Mouse (Mus musculus) liver, embryonic 16.5 days (tissue): ENCODE measurements at regions not wholly inside any gene's neighbourhood (a gene's known extent, or its start where the extent isn't known, plus 50 kb on each side); places are given as distances from the start of the nearest gene placed in this dataset.

Experiments used
- ATAC-seq: fragments of 200-750 bp; cut with Nextera tagmentation; 2 replicates; pipeline ENCODE4 v1.8.0; 2017; ENCODE audit warnings: low read depth, mild to moderate bottlenecking, moderate number of reproducible peaks, moderate library complexity
- H3K27ac ChIP-seq: fragments of 300-500 bp; sonication (generic); 2 replicates; pipeline ENCODE4 v1.5.1; 2014; ENCODE audit warnings: mild to moderate bottlenecking, low read length
- H3K27me3 ChIP-seq: fragments of 300-500 bp; sonication (generic); 2 replicates; pipeline ENCODE4 v1.6.1; 2014; ENCODE audit warnings: low read depth, low read length, mixed read lengths; ENCODE audit not compliant: control insufficient read depth, insufficient read depth
- H3K36me3 ChIP-seq: fragments of 300-500 bp; sonication (generic); 2 replicates; pipeline ENCODE4 v1.6.1; 2014; ENCODE audit warnings: mild to moderate bottlenecking; ENCODE audit not compliant: control insufficient read depth, insufficient read depth
- H3K4me1 ChIP-seq: fragments of 300-500 bp; sonication (generic); 2 replicates; pipeline ENCODE4 v1.6.1; 2014; ENCODE audit warnings: low read depth, low read length, mixed read lengths; ENCODE audit not compliant: control insufficient read depth
- H3K4me2 ChIP-seq: fragments of 300-500 bp; sonication (generic); 2 replicates; pipeline ENCODE4 v1.6.1; 2014; ENCODE audit warnings: low read depth, low read length, mixed read lengths
- H3K4me3 ChIP-seq: fragments of 300-500 bp; sonication (generic); 2 replicates; pipeline ENCODE4 v1.5.1; 2014; ENCODE audit warnings: low read depth, mild to moderate bottlenecking, low read length
- H3K9ac ChIP-seq: fragments of 300-500 bp; sonication (generic); 2 replicates; pipeline ENCODE4 v1.6.1; 2014; ENCODE audit warnings: low read depth, low read length
- H3K9me3 ChIP-seq: fragments of 300-500 bp; sonication (generic); replicated peaks from 2 replicates; pipeline ENCODE4 v1.6.1; 2016; ENCODE audit warnings: low read length; ENCODE audit not compliant: control insufficient read depth
- WGBS: fragments of 180-500 bp; shearing (Covaris S2); extraction: QIAGEN DNeasy Blood & Tissue Kit; methylation state at CpG from one replicate; pipeline ENCODE4 v1.1.7; 2014; ENCODE audit not compliant: insufficient replicate concordance; 5-methylcytosine and 5-hydroxymethylcytosine counted together

DNA sequence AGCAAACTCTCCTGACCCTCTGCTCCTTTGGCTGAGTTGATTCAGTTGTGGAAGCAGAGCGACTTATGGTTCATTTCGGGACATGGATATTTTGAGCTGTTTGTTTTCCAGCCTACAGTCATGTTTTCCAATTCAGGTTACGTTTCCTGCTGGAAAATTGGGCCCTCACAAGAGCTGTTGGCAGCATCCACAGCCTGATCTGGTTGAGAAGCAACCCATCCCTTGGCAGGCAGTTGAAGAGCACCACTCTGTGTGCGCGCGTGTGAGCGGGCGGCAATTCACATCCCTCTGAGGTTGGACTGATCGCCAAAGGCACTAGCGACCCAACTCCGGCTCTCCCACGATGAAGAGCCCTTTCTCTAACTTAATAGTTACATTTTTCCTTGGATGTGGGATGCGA is 457.1 kb downstream of the Tmem38b start:
- Histone ChIP-seq H3K4me3 (no peak overlapping the region), H3K27ac (no peak overlapping the region), H3K4me1 (no peaks in the 10 kb centered on the region), H3K4me2 (no peak overlapping the region), H3K9me3 (no peaks in the 10 kb centered on the region), H3K27me3 (no peaks in the 10 kb centered on the region), H3K36me3 (no peaks in the 10 kb centered on the region), H3K9ac (no peak overlapping the region)
- no peak for ATAC-seq
- 86% methylated on average over 13 of the region's 13 CpGs for WGBS

DNA sequence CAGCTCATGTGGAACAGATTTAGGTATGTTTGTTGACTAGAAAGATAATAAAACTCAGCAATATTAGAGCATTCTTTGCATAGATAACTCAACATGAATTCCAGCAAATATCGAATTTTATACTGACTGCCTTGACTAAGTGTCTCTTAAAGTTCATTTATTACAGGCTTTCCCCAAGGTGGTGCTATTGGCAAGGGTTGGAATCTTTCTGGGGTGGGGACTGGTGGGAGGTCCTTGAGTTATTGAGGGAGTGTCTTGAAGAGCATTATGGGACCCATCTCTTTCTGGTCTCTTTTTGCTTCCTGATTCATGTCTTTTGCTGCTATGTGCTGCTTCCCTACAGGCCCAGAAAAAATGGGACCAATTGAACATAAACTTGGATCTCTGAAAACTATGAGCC is 488.0 kb downstream of the Tmem38b start:
- H3K9ac ChIP-seq, result no peak overlapping the region
- H3K27me3 ChIP-seq, result no peaks in the 10 kb centered on the region
- H3K4me2 ChIP-seq, result no peak overlapping the region
- no peaks in the 10 kb centered on the region for H3K4me1 ChIP-seq
- H3K27ac ChIP-seq, result no peak overlapping the region
- WGBS, result 53% methylated on average over 1 of the region's 1 CpGs
- no peaks in the 10 kb centered on the region for H3K36me3 ChIP-seq
- ATAC-seq, result no peak
- no peaks in the 10 kb centered on the region for H3K9me3 ChIP-seq
- no peak overlapping the region for H3K4me3 ChIP-seq

DNA sequence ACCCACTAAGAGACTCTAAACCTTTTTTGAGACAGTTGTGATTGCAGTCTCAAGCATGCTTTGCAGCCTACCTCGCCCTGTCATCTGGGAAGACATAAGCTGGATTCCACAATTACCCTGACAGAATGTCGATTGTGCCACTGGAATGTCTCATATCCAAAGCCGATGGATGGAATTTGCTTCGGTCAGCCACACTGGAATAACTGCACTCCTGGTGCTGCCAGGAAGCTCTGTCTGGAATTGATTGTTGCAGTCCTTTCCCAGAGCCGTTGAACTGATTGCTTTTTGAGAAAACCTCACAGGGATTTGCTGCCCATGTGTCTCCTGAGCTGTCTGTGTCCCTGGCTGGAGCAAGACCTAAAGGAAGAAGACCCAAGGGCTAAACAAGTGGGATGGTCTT is 499.0 kb downstream of the Tmem38b start:
- WGBS, result 55% methylated on average over 5 of the region's 5 CpGs

DNA sequence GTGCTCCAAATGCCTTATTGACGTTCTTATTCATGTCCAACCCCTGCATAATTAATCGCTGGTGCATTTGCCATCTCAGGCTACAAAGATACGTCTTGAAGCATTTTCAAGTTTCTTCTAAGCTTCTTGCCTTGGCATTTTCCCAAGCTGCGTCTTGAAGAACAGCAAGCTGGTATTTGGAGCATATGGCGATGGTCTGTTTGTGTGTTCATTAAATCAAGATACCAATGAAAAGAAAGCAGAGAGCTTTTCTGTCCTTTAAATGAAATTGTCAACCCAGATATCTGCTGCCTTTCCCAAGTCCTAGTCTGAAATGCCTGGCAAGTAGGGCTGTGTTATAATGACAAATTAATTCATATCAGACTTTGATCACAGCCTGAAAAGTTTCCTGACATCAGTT is 502.4 kb downstream of the Tmem38b start:
- no peaks in the 10 kb centered on the region for H3K27me3 ChIP-seq
- H3K4me2 ChIP-seq, result no peak overlapping the region
- H3K9ac ChIP-seq, result no peak overlapping the region
- no peaks in the 10 kb centered on the region for H3K9me3 ChIP-seq
- H3K27ac ChIP-seq, result no peak overlapping the region
- 70% methylated on average over 5 of the region's 5 CpGs for WGBS
- H3K4me1 ChIP-seq, result no peaks in the 10 kb centered on the region
- no peak overlapping the region for H3K4me3 ChIP-seq
- no peaks in the 10 kb centered on the region for H3K36me3 ChIP-seq
- no peak for ATAC-seq

More for the DNA sequence above, 499.0 kb downstream of the Tmem38b start:
- no peak overlapping the region for H3K4me3 ChIP-seq
- H3K9ac ChIP-seq, result no peak overlapping the region
- H3K27ac ChIP-seq, result no peak overlapping the region
- no peak overlapping the region for H3K4me2 ChIP-seq
- no peaks in the 10 kb centered on the region for H3K36me3 ChIP-seq
- H3K9me3 ChIP-seq, result no peaks in the 10 kb centered on the region
- H3K27me3 ChIP-seq, result no peaks in the 10 kb centered on the region
- no peaks in the 10 kb centered on the region for H3K4me1 ChIP-seq
- no peak for ATAC-seq

DNA sequence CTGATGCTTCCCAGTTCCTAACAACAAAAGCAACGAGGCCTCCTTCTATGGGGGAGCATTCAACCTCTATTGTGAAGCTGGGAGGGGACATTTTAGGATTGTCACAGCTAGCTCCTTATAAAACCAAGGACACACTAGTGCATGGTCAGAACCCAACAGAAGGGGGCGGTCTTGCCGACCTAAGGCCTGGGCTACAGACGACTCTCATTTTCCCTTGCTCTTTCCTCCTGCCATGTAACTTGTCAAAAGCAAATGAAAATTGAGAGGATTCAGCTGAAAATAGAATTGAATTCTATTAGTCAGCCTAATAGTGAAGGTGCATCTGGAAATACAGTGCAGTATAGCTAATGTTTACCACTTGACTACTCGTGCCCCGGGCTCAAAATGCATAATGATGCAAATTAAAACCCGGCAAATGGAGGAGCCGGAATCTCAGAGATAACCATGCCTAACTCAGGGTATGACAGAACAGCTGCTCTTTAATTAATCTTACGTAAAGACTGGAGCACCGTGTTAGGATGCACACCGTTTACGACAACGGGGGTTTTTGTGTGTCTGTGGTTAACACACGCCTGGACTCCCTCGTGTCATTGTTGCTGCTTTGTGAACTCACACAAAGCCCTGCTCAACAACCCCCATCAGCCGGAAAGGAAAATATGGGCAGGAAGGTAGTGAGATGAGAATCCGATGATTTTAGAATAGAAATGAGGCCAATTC is 503.0 kb downstream of the Tmem38b start:
- no peak for ATAC-seq
- no peak overlapping the region for H3K4me3 ChIP-seq
- no peaks in the 10 kb centered on the region for H3K27me3 ChIP-seq
- H3K9ac ChIP-seq, result no peak overlapping the region
- no peaks in the 10 kb centered on the region for H3K9me3 ChIP-seq
- no peaks in the 10 kb centered on the region for H3K36me3 ChIP-seq
- 69% methylated on average over 17 of the region's 17 CpGs for WGBS
- no peak overlapping the region for H3K27ac ChIP-seq
- no peaks in the 10 kb centered on the region for H3K4me1 ChIP-seq
- H3K4me2 ChIP-seq, result no peak overlapping the region

DNA sequence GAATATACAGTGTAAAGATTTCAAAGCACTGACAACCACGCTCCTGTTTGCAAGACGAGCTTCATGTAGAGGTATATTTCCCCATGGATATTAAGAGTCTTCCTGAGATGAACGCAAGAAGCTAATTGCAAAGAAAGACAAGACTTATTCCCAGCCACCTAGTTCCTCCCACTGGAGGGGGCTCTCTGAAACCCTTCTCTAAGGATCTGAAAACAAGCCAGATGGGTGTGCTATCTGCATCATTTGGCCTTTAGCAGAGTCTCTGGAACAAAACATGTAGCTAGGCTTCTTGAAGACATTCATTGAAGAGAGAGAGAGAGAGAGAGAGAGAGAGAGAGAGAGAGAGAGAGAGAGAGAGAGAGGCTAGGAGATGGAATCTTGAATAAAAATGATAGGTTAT is 504.8 kb downstream of the Tmem38b start:
- 67% methylated on average over 3 of the region's 3 CpGs for WGBS
- Histone ChIP-seq H3K9me3 (no peaks in the 10 kb centered on the region), H3K4me2 (no peak overlapping the region), H3K36me3 (no peaks in the 10 kb centered on the region), H3K27ac (no peak overlapping the region), H3K27me3 (no peaks in the 10 kb centered on the region), H3K4me1 (no peaks in the 10 kb centered on the region), H3K4me3 (no peak overlapping the region), H3K9ac (no peak overlapping the region)
- ATAC-seq, result no peak

DNA sequence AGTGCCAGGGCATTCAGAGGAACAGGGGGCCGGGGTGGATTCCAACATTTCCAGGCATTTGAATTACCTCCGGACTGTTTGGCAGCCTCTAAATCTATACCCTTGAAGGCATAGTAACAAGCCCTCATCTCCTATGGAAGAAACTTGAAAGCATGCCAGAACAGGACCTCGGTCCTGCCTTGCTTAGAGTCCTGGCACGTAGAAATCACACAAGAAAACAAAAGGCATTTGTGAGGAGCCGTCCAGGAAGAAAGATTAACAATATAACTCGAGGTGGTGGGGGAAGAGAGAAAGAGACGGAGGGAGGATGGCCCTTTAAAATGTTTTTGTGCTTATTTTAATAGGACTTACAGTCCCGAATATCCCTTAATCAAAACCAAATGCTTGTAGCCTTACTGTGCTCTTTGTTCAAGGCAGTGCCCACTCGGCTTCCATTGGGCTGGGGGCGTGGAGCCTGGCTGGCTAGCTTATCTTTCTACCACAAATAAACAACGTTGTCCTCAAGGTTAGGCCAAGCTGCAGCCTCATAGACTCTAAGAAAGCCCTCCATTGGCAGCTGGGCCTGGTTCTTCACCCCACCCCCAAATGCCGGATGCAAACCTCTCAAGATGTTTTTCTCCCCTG is 505.9 kb downstream of the Tmem38b start:
- H3K9me3 ChIP-seq, result no peaks in the 10 kb centered on the region
- no peaks in the 10 kb centered on the region for H3K36me3 ChIP-seq
- no peak for ATAC-seq
- H3K4me3 ChIP-seq, result no peak overlapping the region
- no peaks in the 10 kb centered on the region for H3K27me3 ChIP-seq
- no peak overlapping the region for H3K9ac ChIP-seq
- 49% methylated on average over 12 of the region's 12 CpGs for WGBS
- H3K27ac ChIP-seq, result no peak overlapping the region
- H3K4me1 ChIP-seq, result no peaks in the 10 kb centered on the region
- no peak overlapping the region for H3K4me2 ChIP-seq

DNA sequence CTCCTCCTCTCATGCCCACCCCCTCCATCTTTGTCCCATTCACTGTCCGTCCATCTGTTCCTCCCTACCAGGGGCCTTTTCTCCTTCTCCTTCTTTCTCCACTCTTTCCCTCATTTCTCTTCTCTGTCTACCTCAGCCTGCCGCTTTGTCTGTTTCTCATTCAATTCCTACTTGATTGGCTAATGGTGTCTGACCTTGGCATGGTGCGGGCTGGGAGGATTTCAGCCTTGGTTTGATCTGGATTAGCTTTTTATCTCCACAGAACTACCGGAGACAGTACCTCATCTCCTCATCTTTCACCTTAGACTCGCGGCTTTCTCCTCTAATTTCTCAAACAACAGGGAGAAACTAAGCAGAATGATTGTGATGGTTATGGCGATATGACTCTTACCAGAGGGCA is 506.4 kb downstream of the Tmem38b start:
- Histone ChIP-seq H3K27ac (no peak overlapping the region), H3K27me3 (no peaks in the 10 kb centered on the region), H3K4me1 (no peaks in the 10 kb centered on the region), H3K9ac (no peak overlapping the region), H3K36me3 (no peaks in the 10 kb centered on the region), H3K4me3 (no peak overlapping the region), H3K9me3 (no peaks in the 10 kb centered on the region), H3K4me2 (no peak overlapping the region)
- 72% methylated on average over 7 of the region's 7 CpGs for WGBS
- ATAC-seq, result no peak

DNA sequence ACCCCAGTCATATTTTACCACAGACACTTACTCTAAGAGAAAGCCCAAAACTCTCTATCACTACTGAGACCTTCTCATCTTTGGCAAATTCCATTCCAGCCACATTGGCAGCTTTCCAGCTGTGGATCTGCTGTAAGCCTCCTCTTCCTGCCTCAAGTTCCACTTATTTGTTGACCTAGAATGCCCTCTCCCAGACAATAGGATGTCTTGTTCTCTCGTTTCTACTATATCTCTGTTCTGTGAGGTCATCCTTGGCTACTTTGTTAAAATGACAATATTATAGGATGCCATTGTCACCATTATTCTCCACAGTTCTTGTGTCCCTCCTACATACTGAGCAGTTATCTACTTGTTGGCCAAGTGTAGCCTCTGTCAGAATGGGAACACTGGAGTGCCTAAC is 512.7 kb downstream of the Tmem38b start:
- ATAC-seq, result no peak
- Histone ChIP-seq H3K27ac (no peak overlapping the region), H3K9me3 (no peaks in the 10 kb centered on the region), H3K4me2 (no peak overlapping the region), H3K4me3 (no peak overlapping the region), H3K4me1 (no peaks in the 10 kb centered on the region), H3K36me3 (no peaks in the 10 kb centered on the region), H3K9ac (no peak overlapping the region), H3K27me3 (no peaks in the 10 kb centered on the region)
- WGBS, result 33% methylated on average over 1 of the region's 1 CpGs
